Mouse (Mus musculus) hindbrain, embryonic 11.5 days (tissue): Measurements from ENCODE around the gene Dlg4. TPM values are rescaled to one million over a fixed set of nuclear protein-coding genes. Genes with fewer than 3 reads are reported as not detected.

Experiments used
- ATAC-seq: fragments of 200-750 bp; cut with Nextera tagmentation; 2 replicates; pipeline ENCODE4 v1.8.0; 2017; ENCODE audit warnings: mild to moderate bottlenecking, moderate TSS enrichment, moderate library complexity; ENCODE audit not compliant: low FRiP score
- DNase-seq: peaks from one replicate; pipeline ENCODE4 v3.0.0-alpha.2; 2015; ENCODE audit warnings: low spot score
- H3K27ac ChIP-seq: fragments of 300-500 bp; sonication (generic); 2 replicates; pipeline ENCODE4 v1.5.1; 2014; ENCODE audit warnings: mild to moderate bottlenecking, low read depth, low read length
- H3K27me3 ChIP-seq: fragments of 300-500 bp; sonication (generic); 2 replicates; pipeline ENCODE4 v1.6.1; 2014; ENCODE audit warnings: mild to moderate bottlenecking, low read length, moderate library complexity, mixed read lengths; ENCODE audit not compliant: control insufficient read depth, insufficient read depth
- H3K36me3 ChIP-seq: fragments of 300-500 bp; sonication (generic); 2 replicates; pipeline ENCODE4 v1.6.1; 2014; ENCODE audit warnings: mild to moderate bottlenecking, low read length, moderate library complexity, mixed read lengths; ENCODE audit not compliant: control insufficient read depth, insufficient read depth
- H3K4me1 ChIP-seq: fragments of 300-500 bp; sonication (generic); replicated peaks from 2 replicates; pipeline ENCODE4 v1.6.1; 2014; ENCODE audit warnings: low read length, mixed read lengths; ENCODE audit not compliant: control insufficient read depth, insufficient read depth
- H3K4me2 ChIP-seq: fragments of 300-500 bp; sonication (generic); replicated peaks from 2 replicates; pipeline ENCODE4 v1.6.1; 2014; ENCODE audit warnings: mild to moderate bottlenecking, low read depth, low read length
- H3K4me3 ChIP-seq: fragments of 300-500 bp; sonication (generic); 2 replicates; pipeline ENCODE4 v1.5.1; 2014; ENCODE audit warnings: low read depth, low read length
- H3K9ac ChIP-seq: fragments of 300-500 bp; sonication (generic); 2 replicates; pipeline ENCODE4 v1.6.1; 2014; ENCODE audit warnings: low read depth, low read length
- H3K9me3 ChIP-seq: fragments of 300-500 bp; sonication (generic); 2 replicates; pipeline ENCODE4 v1.6.1; 2016; ENCODE audit warnings: low read length; ENCODE audit not compliant: control insufficient read depth
- WGBS: fragments of 180-500 bp; shearing (Covaris S2); extraction: QIAGEN DNeasy Blood & Tissue Kit; methylation state at CpG from one replicate; pipeline ENCODE4 v1.1.7; 2014; 5-methylcytosine and 5-hydroxymethylcytosine counted together
- polyA plus RNA-seq: library from polyadenylated mRNA; unstranded; fragments of >200 nt; fragmentation: Nextera tagmentation; extraction: Ambion mirVana; gene quantifications from 2 replicates; pipeline ENCODE4 v1.2.1, GENCODE M21; 2014

The Dlg4 gene
- polyA plus RNA-seq = 13.2 and 18.7 TPM in 2 replicates

- H3K36me3 ChIP-seq = 0 out of 2 replicates have a peak, but pooled peaks cover 7% of the 10 kb centered on the region
- H3K9ac ChIP-seq = peak within 1 kb of the TSS; percentile 81; the same call in 1 of the 2 replicates
- H3K27me3 ChIP-seq = no peaks in the 10 kb centered on the region
- no peaks in the 10 kb centered on the region for H3K9me3 ChIP-seq
- 0 out of 2 replicates have a peak within 1 kb of the TSS, but pooled peaks have one; percentile 24 for H3K27ac ChIP-seq
- no peak for DNase-seq
- peak within 1 kb of the TSS; percentile 82 for H3K4me2 ChIP-seq
- 81% methylated on average over 3 of the region's 3 CpGs for WGBS
- peak within 1 kb of the TSS; percentile 51 for H3K4me3 ChIP-seq
- H3K4me1 ChIP-seq = peaks cover 15% of the 10 kb centered on the region
- no peak for ATAC-seq
Observed at GRCm38 (mm10) chr11:70016669-70017068, at the start of gene Dlg4. Dlg4 (plus strand) TSS chr11:70016942.

DNA sequence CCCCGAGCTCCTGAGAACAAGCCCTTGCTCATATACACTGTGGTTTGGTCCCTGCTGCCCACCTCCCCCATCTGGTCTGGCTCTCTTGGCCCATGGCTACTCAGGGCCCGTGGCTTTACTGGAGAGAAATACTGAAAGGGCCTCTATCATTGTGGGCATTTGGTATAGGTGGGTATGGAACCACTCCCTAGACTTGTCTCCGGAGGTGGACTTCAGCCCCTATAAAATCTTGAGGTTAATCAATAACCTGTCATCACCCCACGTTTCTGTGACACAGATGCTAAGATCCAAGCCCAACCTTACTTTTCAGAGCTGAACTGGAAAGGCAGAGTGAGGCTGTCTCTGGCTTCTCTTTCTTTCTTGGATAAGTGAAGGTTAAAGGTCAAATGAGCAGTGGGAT, 47.9 kb upstream of the Dlg4 start:
- H3K4me1 ChIP-seq = peaks cover 2% of the 10 kb centered on the region; the same call in 1 of the 2 replicates
- no peak for DNase-seq
- no peaks in the 10 kb centered on the region for H3K9me3 ChIP-seq
- H3K4me3 ChIP-seq = no peak overlapping the region
- H3K4me2 ChIP-seq = no peak overlapping the region
- no peak for ATAC-seq
- WGBS = 88% methylated on average over 4 of the region's 4 CpGs
- 0 out of 2 replicates have a peak, but pooled peaks cover 3% of the 10 kb centered on the region for H3K36me3 ChIP-seq
- no peak overlapping the region for H3K27ac ChIP-seq
- no peak overlapping the region for H3K9ac ChIP-seq
- peaks cover 40% of the 10 kb centered on the region for H3K27me3 ChIP-seq

DNA sequence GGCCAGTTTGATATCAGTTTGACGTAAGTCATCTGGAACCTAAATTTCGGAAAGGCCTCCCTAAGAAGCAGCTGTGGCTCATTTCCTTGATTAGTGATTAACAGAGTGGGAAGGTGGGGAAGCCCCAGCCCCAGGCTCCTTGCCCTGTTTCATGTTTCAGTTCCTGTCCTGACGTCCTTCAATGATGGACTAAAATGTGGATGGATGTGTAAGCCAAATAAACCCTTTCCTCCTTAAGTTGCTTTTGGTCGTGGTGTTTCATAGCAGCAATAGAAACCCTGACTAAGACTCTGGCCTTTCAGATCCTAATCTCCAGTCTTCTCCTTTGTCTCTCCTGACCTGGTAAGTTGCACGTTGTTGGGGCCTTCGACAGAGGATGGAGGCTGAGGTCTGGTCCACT, 46.5 kb upstream of the Dlg4 start:
- DNase-seq = no peak
- peaks cover 2% of the 10 kb centered on the region; the same call in 1 of the 2 replicates for H3K4me1 ChIP-seq
- 85% methylated on average over 6 of the region's 6 CpGs for WGBS
- no peak for ATAC-seq
- peaks cover 26% of the 10 kb centered on the region for H3K27me3 ChIP-seq
- no peak overlapping the region for H3K27ac ChIP-seq
- H3K9ac ChIP-seq = no peak overlapping the region
- H3K4me2 ChIP-seq = no peak overlapping the region
- H3K4me3 ChIP-seq = no peak overlapping the region
- H3K9me3 ChIP-seq = no peaks in the 10 kb centered on the region
- H3K36me3 ChIP-seq = peaks cover 3% of the 10 kb centered on the region; the same call in 1 of the 2 replicates

DNA sequence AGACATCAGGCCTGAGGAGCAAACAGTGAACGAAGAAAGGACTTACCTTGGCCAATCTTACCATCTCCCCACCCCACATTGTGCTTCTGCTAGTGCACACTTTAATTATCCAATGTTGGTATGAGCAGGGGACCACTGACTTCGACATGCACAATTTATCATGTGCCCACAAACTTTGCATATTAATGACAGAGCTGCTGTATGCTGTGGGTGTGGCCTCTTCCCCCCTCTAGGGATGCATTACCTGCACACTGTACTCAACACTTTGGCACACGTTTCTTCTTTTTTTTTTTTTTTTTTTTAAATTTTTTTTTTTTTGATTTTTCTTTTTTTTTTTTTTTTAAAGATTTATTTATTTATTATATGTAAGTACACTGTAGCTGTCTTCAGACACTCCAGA, 46.0 kb upstream of the Dlg4 start:
- DNase-seq = no peak
- Histone ChIP-seq H3K4me2 (no peak overlapping the region), H3K4me1 (0 out of 2 replicates have a peak, but pooled peaks cover 2% of the 10 kb centered on the region), H3K27me3 (peaks cover 21% of the 10 kb centered on the region), H3K27ac (no peak overlapping the region), H3K9me3 (no peaks in the 10 kb centered on the region), H3K36me3 (peaks cover 3% of the 10 kb centered on the region; the same call in 1 of the 2 replicates), H3K4me3 (no peak overlapping the region), H3K9ac (no peak overlapping the region)
- ATAC-seq = no peak
- whole genome bisulfite sequencing = 86% methylated on average over 3 of the region's 3 CpGs

GRCm38 (mm10) chr11:69974907-69975306, 41.8 kb upstream of the Dlg4 start:
- DNase-seq (no peak), ATAC-seq (no peak)
- WGBS = 94% methylated on average over 2 of the region's 2 CpGs
- no peak overlapping the region for H3K4me2 ChIP-seq
- H3K36me3 ChIP-seq = peaks cover 3% of the 10 kb centered on the region; the same call in 1 of the 2 replicates
- no peaks in the 10 kb centered on the region for H3K27me3 ChIP-seq
- H3K9me3 ChIP-seq = no peaks in the 10 kb centered on the region
- no peaks in the 10 kb centered on the region for H3K4me1 ChIP-seq
- H3K9ac ChIP-seq = no peak overlapping the region
- H3K27ac ChIP-seq = no peak overlapping the region
- no peak overlapping the region for H3K4me3 ChIP-seq

GRCm38 (mm10) chr11:69976271-69976670, 40.5 kb upstream of the Dlg4 start:
- Histone ChIP-seq H3K4me3 (no peak overlapping the region), H3K9me3 (no peaks in the 10 kb centered on the region), H3K4me2 (no peak overlapping the region), H3K4me1 (no peaks in the 10 kb centered on the region), H3K27me3 (no peaks in the 10 kb centered on the region), H3K9ac (no peak overlapping the region), H3K27ac (no peak overlapping the region), H3K36me3 (no peaks in the 10 kb centered on the region; the same call in 1 of the 2 replicates)
- no peak for ATAC-seq
- DNase-seq = no peak
- WGBS = 86% methylated on average over 4 of the region's 4 CpGs

GRCm38 (mm10) chr11:69979827-69980195, 36.9 kb upstream of the Dlg4 start:
- peak overlapping the region; percentile 77 for H3K4me2 ChIP-seq
- WGBS = 4% methylated on average over 16 of the region's 16 CpGs
- peaks cover 11% of the 10 kb centered on the region for H3K4me1 ChIP-seq
- DNase-seq (no peak), ATAC-seq (no peak)
- H3K36me3 ChIP-seq = no peaks in the 10 kb centered on the region; the same call in 1 of the 2 replicates
- H3K27me3 ChIP-seq = no peaks in the 10 kb centered on the region
- H3K9me3 ChIP-seq = no peaks in the 10 kb centered on the region
- H3K27ac ChIP-seq = peak overlapping the region; percentile 99
- H3K9ac ChIP-seq = peak overlapping the region; percentile 54
- H3K4me3 ChIP-seq = peak overlapping the region; percentile 94

GRCm38 (mm10) chr11:69980196-69981140, 36.3 kb upstream of the Dlg4 start:
- Histone ChIP-seq H3K36me3 (no peaks in the 10 kb centered on the region), H3K27ac (peak overlapping the region; percentile 99), H3K27me3 (no peaks in the 10 kb centered on the region), H3K4me1 (peaks cover 11% of the 10 kb centered on the region), H3K9me3 (no peaks in the 10 kb centered on the region), H3K4me3 (peak overlapping the region; percentile 94), H3K4me2 (peak overlapping the region; percentile 77), H3K9ac (peak overlapping the region; percentile 81)
- ATAC-seq (peak; percentile 94), DNase-seq (peak; percentile 99)
- WGBS = under 1% methylated on average over 38 of the region's 60 CpGs
